Comparison of ENCODE assay signal across 8 mouse cellular contexts in the genomic region with DNA sequence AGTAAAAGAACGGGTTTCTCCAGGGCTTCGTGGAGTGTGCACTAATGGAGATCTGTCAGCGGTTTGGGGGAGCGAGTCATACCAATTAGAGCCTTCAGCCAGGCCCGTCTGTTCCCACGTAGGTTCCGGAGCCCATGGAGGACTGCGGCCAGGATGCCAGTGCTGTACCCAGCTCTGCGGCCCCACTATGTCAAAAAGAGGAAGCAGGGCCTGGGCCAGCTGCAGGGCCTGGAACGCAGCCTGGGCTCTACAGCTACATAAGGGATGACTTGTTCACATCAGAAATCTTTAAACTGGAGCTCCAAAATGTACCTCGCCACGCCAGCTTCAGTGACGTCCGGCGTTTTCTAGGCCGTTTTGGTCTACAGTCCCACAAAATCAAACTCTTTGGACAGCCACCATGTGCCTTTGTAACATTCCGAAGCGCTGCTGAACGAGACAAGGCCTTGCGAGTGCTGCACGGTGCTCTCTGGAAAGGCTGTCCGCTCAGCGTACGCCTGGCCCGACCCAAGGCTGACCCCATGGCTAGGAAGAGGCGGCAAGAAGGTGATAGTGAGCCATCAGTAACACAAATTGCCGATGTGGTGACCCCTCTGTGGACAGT. TPM values are rescaled to one million over a fixed set of nuclear protein-coding genes. Genes with fewer than 3 reads are reported as not detected.
DNase-seq lines count a peak whose midpoint lies in the region; ATAC-seq and TF ChIP-seq lines count a peak whose summit lies in the region.

No protein-coding gene starts in this region.

- H3K4me3 ChIP-seq in liver, embryonic 13.5 days (replicated peaks) = peak overlapping the region; percentile 94
- H3K4me3 ChIP-seq in stomach, postnatal 0 days (ENCODE audit: low read depth, low read length) = peak overlapping the region; percentile 93

- TF ChIP-seq EP300 in stomach, postnatal 0 days (optimal IDR thresholded peaks at IDR 0.05) = no peak

- H3K9ac ChIP-seq in liver, embryonic 13.5 days = peak overlapping the region; percentile 93
- H3K9ac ChIP-seq in stomach, postnatal 0 days (ENCODE audit: low read length) = peak overlapping the region; percentile 82

- peak overlapping the region; percentile 91 for H3K27ac ChIP-seq in liver, embryonic 13.5 days
- peak overlapping the region; percentile 87 for H3K27ac ChIP-seq in stomach, postnatal 0 days (replicated peaks)

- peak; percentile 27 for DNase-seq in ovary, postnatal 10 days (ENCODE audit: low spot score)
- no peak for DNase-seq in ovary, adult 18-20 months (ENCODE audit: low spot score)
- DNase-seq in cerebellum, adult 9-11 months = peak; percentile 74
- DNase-seq in kidney, adult 18-20 months = peak; percentile 41
- peak; percentile 40 for DNase-seq in liver, embryonic 13.5 days
- DNase-seq in stomach, postnatal 0 days (ENCODE audit: low spot score) = peak; percentile 49

- WGBS in liver, embryonic 13.5 days (ENCODE audit: insufficient replicate concordance) = 3% methylated on average over 27 of the region's 27 CpGs
- 1% methylated on average over 27 of the region's 27 CpGs for WGBS in stomach, postnatal 0 days

- no peaks in the 10 kb centered on the region for H3K27me3 ChIP-seq in liver, embryonic 13.5 days
- H3K27me3 ChIP-seq in stomach, postnatal 0 days (ENCODE audit: control insufficient read depth, insufficient read depth, low read length) = no peaks in the 10 kb centered on the region

- H3K4me2 ChIP-seq in liver, embryonic 13.5 days = peak overlapping the region; percentile 95
- H3K4me2 ChIP-seq in stomach, postnatal 0 days (replicated peaks; ENCODE audit: low read depth) = peak overlapping the region; percentile 87

- H3K4me1 ChIP-seq in liver, embryonic 13.5 days (replicated peaks) = peaks cover 63% of the 10 kb centered on the region
- H3K4me1 ChIP-seq in stomach, postnatal 0 days (replicated peaks; ENCODE audit: control insufficient read depth, insufficient read depth) = 0 out of 2 replicates have a peak, but pooled peaks cover 5% of the 10 kb centered on the region

- H3K9me3 ChIP-seq in liver, embryonic 13.5 days (replicated peaks) = no peaks in the 10 kb centered on the region
- no peaks in the 10 kb centered on the region for H3K9me3 ChIP-seq in stomach, postnatal 0 days (ENCODE audit: control insufficient read depth, low read length)

- H3K36me3 ChIP-seq in liver, embryonic 13.5 days = peaks cover 75% of the 10 kb centered on the region
- peaks cover 14% of the 10 kb centered on the region; the same call in 1 of the 2 replicates for H3K36me3 ChIP-seq in stomach, postnatal 0 days (ENCODE audit: control insufficient read depth, insufficient read depth, low read length)

- peak; percentile 68 for ATAC-seq in granulocyte monocyte progenitor cell, adult 5-6 weeks (replicated peaks; ENCODE audit: poor library complexity, severe bottlenecking)
- peak; percentile 9 for ATAC-seq in liver, embryonic 13.5 days (ENCODE audit: low read depth)
- ATAC-seq in monocyte, adult 5-6 weeks (replicated peaks; ENCODE audit: insufficient number of reproducible peaks, low FRiP score, low TSS enrichment, poor library complexity, severe bottlenecking) = peak; percentile 34; the same call in 1 of the 2 replicates
- 0 out of 2 replicates have a peak, but pooled peaks have one; percentile 6 for ATAC-seq in stomach, postnatal 0 days (ENCODE audit: low FRiP score, low TSS enrichment)

- no peak for TF ChIP-seq CTCF in stomach, postnatal 0 days (IDR thresholded peaks at IDR 0.05; ENCODE audit: low read depth)

RNA-seq across cellular contexts. Expression of gene Ranbp1, which starts 0.9 kb away (rescaled TPM):
- 485 and 506 TPM in 2 replicates for total RNA-seq in granulocyte monocyte progenitor cell, adult 5-6 weeks (2014; fragmentation: Nextera tagmentation)
- 446 and 556 TPM in 2 replicates for total RNA-seq in granulocyte monocyte progenitor cell, adult 5-6 weeks (2017)
- polyA plus RNA-seq in liver, embryonic 13.5 days (2015; fragmentation: Nextera tagmentation; extraction: Ambion mirVana) = 491 and 563 TPM in 2 replicates
- total RNA-seq in monocyte, adult 5-6 weeks (2017) = 90.8 to 134 TPM (median 92.1 TPM) in 3 replicates
- polyA plus RNA-seq in stomach, postnatal 0 days (2015; fragmentation: Nextera tagmentation; extraction: Ambion mirVana) = 236 and 273 TPM in 2 replicates

RNA-seq across cellular contexts. Expression of gene Trmt2a, which starts 1.0 kb away (rescaled TPM):
- total RNA-seq in granulocyte monocyte progenitor cell, adult 5-6 weeks (2014; fragmentation: Nextera tagmentation) = 153 and 177 TPM in 2 replicates
- 99.7 and 109 TPM in 2 replicates for total RNA-seq in granulocyte monocyte progenitor cell, adult 5-6 weeks (2017)
- 74.8 and 74.9 TPM in 2 replicates for polyA plus RNA-seq in liver, embryonic 13.5 days (2015; fragmentation: Nextera tagmentation; extraction: Ambion mirVana)
- total RNA-seq in monocyte, adult 5-6 weeks (2017) = 78.5 to 79.6 TPM (median 79.2 TPM) in 3 replicates
- polyA plus RNA-seq in stomach, postnatal 0 days (2015; fragmentation: Nextera tagmentation; extraction: Ambion mirVana) = 35.4 and 39.8 TPM in 2 replicates

RNA-seq across cellular contexts. Expression of gene Gm49776, which starts 8.7 kb away (rescaled TPM):
- 2.1 TPM in 1 of 2 replicates, not detected in the other for total RNA-seq in granulocyte monocyte progenitor cell, adult 5-6 weeks (2014; fragmentation: Nextera tagmentation)
- total RNA-seq in granulocyte monocyte progenitor cell, adult 5-6 weeks (2017) = not detected in 2 replicates
- polyA plus RNA-seq in liver, embryonic 13.5 days (2015; fragmentation: Nextera tagmentation; extraction: Ambion mirVana) = 1.3 and 2.4 TPM in 2 replicates
- 4.2 TPM in 1 of 3 replicates, not detected in the others for total RNA-seq in monocyte, adult 5-6 weeks (2017)
- polyA plus RNA-seq in stomach, postnatal 0 days (2015; fragmentation: Nextera tagmentation; extraction: Ambion mirVana) = 0.67 and 1.8 TPM in 2 replicates

RNA-seq across cellular contexts. Expression of gene Zdhhc8, which starts 14.5 kb away (rescaled TPM):
- total RNA-seq in granulocyte monocyte progenitor cell, adult 5-6 weeks (2014; fragmentation: Nextera tagmentation) = 9.7 and 11.4 TPM in 2 replicates
- 2.3 and 3.6 TPM in 2 replicates for total RNA-seq in granulocyte monocyte progenitor cell, adult 5-6 weeks (2017)
- polyA plus RNA-seq in liver, embryonic 13.5 days (2015; fragmentation: Nextera tagmentation; extraction: Ambion mirVana) = 1.7 and 2.3 TPM in 2 replicates
- total RNA-seq in monocyte, adult 5-6 weeks (2017) = 0.76 to 6.5 TPM (median 1.2 TPM) in 3 replicates
- 6.8 and 7.8 TPM in 2 replicates for polyA plus RNA-seq in stomach, postnatal 0 days (2015; fragmentation: Nextera tagmentation; extraction: Ambion mirVana)

RNA-seq across cellular contexts. Expression of gene Ccdc188, which starts 31.8 kb away (rescaled TPM):
- not detected in 2 replicates for total RNA-seq in granulocyte monocyte progenitor cell, adult 5-6 weeks (2014; fragmentation: Nextera tagmentation)
- total RNA-seq in granulocyte monocyte progenitor cell, adult 5-6 weeks (2017) = not detected in 2 replicates
- not detected in 2 replicates for polyA plus RNA-seq in liver, embryonic 13.5 days (2015; fragmentation: Nextera tagmentation; extraction: Ambion mirVana)
- not detected in 3 replicates for total RNA-seq in monocyte, adult 5-6 weeks (2017)
- not detected in 2 replicates for polyA plus RNA-seq in stomach, postnatal 0 days (2015; fragmentation: Nextera tagmentation; extraction: Ambion mirVana)

Comparison
In these comparisons a context has a peak if more than half of its experiments do, and no peak if none do; other contexts are left out.
1. ATAC-seq: peak in every context shown above with its lines; median percentile 68 in granulocyte monocyte progenitor cell, adult 5-6 weeks; 34 in monocyte, adult 5-6 weeks; 9 in liver, embryonic 13.5 days; 6 in stomach, postnatal 0 days.